Mouse (Mus musculus) bone marrow macrophage, adult 2 months (primary cell): ENCODE measurements around the gene Aurkb. TPM values are rescaled to one million over a fixed set of nuclear protein-coding genes. Genes with fewer than 3 reads are reported as not detected.
A peak's percentile ranks its signal among the peaks of the same experiment; 100 is the strongest.

ENCODE experiments used
- H3K27ac ChIP-seq: 2 replicates; pipeline ENCODE4 v1.5.1; 2012; ENCODE audit warnings: low read depth, low read length; ENCODE audit not compliant: insufficient read depth
- H3K4me1 ChIP-seq: 2 replicates; pipeline ENCODE4 v1.6.1; 2012; ENCODE audit warnings: low read length; ENCODE audit not compliant: control insufficient read depth, insufficient read depth
- H3K4me3 ChIP-seq: 2 replicates; pipeline ENCODE4 v1.5.1; 2012; ENCODE audit warnings: mild to moderate bottlenecking, low read length, moderate library complexity; ENCODE audit not compliant: insufficient read depth
- CTCF ChIP-seq: IDR thresholded peaks from 2 replicates; pipeline ENCODE4 v1.5.1; 2012; ENCODE audit warnings: low read depth, mild to moderate bottlenecking, low read length, moderate library complexity
- POLR2A ChIP-seq: IDR thresholded peaks from 2 replicates; pipeline ENCODE4 v1.6.1; 2012; ENCODE audit warnings: mild to moderate bottlenecking, low read depth, low read length, borderline replicate concordance
- polyA plus RNA-seq: library from polyadenylated mRNA; stranded (reverse); fragments of >200 nt; gene quantifications from 2 replicates; pipeline ENCODE4 v1.2.4, GENCODE M21; 2012; ENCODE audit not compliant: missing spikeins, insufficient read depth, insufficient read length

The Aurkb gene
- polyA plus RNA-seq, 1 experiment = 52.8 TPM

DNA sequence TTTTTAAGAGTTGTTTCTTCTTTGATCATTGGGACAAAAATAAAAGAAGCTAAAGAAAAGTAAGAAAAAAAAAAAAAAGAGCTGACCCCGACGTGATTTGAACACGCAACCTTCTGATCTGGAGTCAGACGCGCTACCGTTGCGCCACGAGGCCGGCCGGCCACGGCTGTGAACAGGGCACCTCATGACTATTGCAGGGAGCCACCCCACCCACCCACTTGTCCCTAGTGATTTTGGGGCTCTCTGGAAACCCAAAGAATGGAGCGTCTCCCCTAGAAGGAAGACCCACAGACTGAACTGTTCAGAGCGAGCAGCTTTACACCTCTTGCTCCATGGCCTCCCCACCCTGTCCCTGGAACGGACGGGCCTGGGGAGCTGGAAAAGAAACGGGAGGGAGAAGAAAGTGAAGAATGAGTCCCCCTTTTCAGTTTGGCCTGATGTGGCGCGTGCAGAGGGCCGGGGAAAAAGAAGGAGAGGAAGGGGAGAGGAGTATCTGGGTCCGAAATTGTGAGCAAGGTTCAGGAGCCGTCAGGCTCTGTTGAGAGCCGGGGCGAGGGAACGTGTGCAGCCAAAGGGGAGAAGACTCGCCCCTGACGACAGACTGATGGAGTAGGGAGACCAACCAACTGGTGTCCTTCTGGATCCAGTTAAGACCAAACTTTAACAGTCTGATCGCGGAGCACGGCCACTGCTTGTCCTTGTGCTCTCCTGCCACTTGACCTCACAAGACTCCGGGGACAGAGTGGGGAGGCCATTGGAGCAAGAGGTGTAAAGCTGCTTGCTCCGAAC lies 18.2 kb downstream of the Aurkb start:
- TF ChIP-seq CTCF (no peak), POLR2A (no peak)
- peaks cover 18% of the 10 kb centered on the region for H3K4me1 ChIP-seq
- peak overlapping the region; percentile 80 for H3K4me3 ChIP-seq
- H3K27ac ChIP-seq = peak overlapping the region; percentile 77

- TF ChIP-seq POLR2A (no peak), CTCF (no peak)
- Histone ChIP-seq H3K4me1 (peaks cover 18% of the 10 kb centered on the region), H3K27ac (peak overlapping the region; percentile 8), H3K4me3 (peak overlapping the region; percentile 67)
Observed at GRCm38 (mm10) chr11:69064259-69065133, 19.0 kb downstream of the Aurkb start.

DNA sequence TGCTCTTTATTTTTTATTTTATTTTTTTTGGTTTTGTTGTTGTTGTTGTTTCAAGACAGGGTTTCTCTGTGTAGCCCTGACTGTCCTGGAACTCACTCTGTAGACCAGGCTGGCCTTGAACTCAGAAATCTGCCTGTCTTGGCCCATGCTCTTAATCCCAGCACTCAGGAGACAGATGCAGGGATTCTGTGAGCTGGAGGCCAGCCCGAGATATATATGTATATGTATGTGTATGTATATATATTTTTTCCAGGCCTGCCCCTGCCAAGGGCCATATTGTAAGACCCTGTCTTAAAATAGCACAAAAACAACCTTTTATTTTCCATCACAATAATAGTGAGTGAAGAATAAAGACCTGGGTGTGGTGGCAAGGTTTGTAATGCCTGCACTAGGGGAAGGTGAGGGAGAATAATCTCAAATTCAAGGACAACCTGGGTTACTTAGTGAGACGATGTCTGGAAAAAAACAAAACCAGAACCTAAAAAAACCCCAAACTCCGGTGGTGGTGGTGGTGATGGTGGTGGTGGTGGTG lies 20.0 kb downstream of the Aurkb start:
- Histone ChIP-seq H3K4me1 (peaks cover 20% of the 10 kb centered on the region), H3K27ac (no peak overlapping the region), H3K4me3 (no peak overlapping the region)
- TF ChIP-seq POLR2A = no peak
- TF ChIP-seq CTCF = no peak

- peaks cover 20% of the 10 kb centered on the region for H3K4me1 ChIP-seq
- no peak overlapping the region for H3K27ac ChIP-seq
- TF ChIP-seq POLR2A = no peak
- TF ChIP-seq CTCF = no peak
- H3K4me3 ChIP-seq = no peak overlapping the region
Observed at GRCm38 (mm10) chr11:69066163-69066861, 20.9 kb downstream of the Aurkb start.

DNA sequence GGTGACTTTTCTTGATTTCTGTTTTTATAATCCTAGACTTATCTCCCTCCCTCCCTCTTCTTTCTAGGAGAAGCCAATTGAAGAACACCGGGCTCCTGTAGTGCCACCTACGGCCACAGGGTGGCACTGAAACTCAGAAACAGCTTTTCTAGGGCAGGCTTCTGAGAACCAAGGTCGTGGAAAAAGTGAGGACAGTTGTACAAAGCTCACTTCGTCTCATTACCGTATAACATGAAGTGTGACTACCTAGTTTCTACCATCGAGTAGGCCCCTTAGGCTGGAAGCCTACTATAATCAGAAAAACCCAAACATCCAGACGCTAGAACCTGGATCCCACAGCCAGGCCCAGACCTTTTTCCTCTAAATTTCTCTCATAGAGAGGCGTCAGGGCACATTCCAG lies 21.5 kb downstream of the Aurkb start:
- H3K4me3 ChIP-seq = no peak overlapping the region
- H3K27ac ChIP-seq = no peak overlapping the region
- peak; percentile 57; the same call in 1 of the 2 replicates for TF ChIP-seq CTCF
- TF ChIP-seq POLR2A = no peak
- peaks cover 20% of the 10 kb centered on the region for H3K4me1 ChIP-seq

DNA sequence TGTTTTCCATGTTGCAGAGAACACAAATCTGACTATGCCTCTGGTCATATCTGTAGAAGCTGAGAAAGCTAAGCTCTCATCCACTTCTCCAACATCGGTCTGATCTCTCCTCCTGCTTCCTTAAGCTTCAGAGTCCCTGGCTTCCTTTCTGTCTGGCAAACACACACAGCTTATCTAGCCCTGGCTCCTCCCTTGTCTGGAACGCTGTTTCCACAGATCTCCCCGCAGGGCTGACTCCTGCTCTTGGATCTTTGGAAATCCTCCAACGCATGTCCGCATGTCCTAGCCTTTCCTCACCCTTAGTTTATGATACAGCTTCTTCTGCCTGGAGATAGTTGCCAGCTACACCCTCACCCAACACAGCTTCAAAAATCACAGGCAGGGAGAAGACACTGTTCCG lies 22.2 kb downstream of the Aurkb start:
- peaks cover 24% of the 10 kb centered on the region for H3K4me1 ChIP-seq
- no peak overlapping the region for H3K27ac ChIP-seq

DNA sequence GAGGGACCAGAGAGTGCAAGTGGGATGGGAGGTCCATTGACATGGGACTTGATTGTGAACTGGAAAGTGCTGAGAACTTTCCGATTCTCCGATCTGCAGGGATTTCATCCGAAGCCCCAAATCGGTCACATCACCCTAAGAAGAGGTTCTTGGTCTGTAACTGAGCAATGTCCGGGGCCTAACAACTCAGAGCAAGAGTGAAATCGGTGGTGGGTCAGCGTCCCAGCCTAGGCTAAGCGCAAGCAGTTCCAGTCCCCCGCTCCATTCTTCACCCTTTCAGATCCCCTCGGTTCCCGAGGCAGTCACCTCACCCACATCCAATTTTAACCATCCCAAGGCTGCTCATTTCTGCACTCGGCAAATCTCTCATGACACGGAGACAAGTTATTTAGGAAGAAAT lies 24.6 kb downstream of the Aurkb start:
- H3K27ac ChIP-seq = peak overlapping the region; percentile 55
- peak overlapping the region; percentile 69 for H3K4me3 ChIP-seq
- peaks cover 23% of the 10 kb centered on the region for H3K4me1 ChIP-seq
- TF ChIP-seq CTCF = no peak
- TF ChIP-seq POLR2A = no peak

More for the DNA sequence above, 22.2 kb downstream of the Aurkb start:
- no peak for TF ChIP-seq POLR2A
- no peak for TF ChIP-seq CTCF
- no peak overlapping the region for H3K4me3 ChIP-seq

GRCm38 (mm10) chr11:69070590-69071222 lies 25.3 kb downstream of the Aurkb start, which contains the start of gene Tmem107:
Tmem107 (plus strand) TSS chr11:69070806.
- Histone ChIP-seq H3K4me1 (peaks cover 23% of the 10 kb centered on the region), H3K27ac (peak within 1 kb of the TSS; percentile 55), H3K4me3 (peak within 1 kb of the TSS; percentile 69)
- no peak for TF ChIP-seq POLR2A
- no peak for TF ChIP-seq CTCF

- peaks cover 23% of the 10 kb centered on the region for H3K4me1 ChIP-seq
Observed at GRCm38 (mm10) chr11:69071262-69071661, 25.8 kb downstream of the Aurkb start.

More at GRCm38 (mm10) chr11:69071262-69071661, 25.8 kb downstream of the Aurkb start:
- peak overlapping the region; percentile 69 for H3K4me3 ChIP-seq
- 0 out of 2 replicates have a peak overlapping the region, but pooled peaks have one; percentile 3 for H3K27ac ChIP-seq
- TF ChIP-seq CTCF (no peak), POLR2A (no peak)
